Mouse (Mus musculus) MEL (cell line): ENCODE results near the gene Mnd1. TPM values are rescaled to one million over a fixed set of nuclear protein-coding genes. Genes with fewer than 3 reads are reported as not detected.

Experiments used
- DNase-seq: peaks from one replicate; pipeline ENCODE4 v3.0.0; 2011; ENCODE audit warnings: low read depth, low spot score
- H3K27ac ChIP-seq: 2 replicates; pipeline ENCODE4 v1.5.1; 2012; ENCODE audit warnings: low read depth, mild to moderate bottlenecking, control low read depth, low read length, moderate library complexity; ENCODE audit not compliant: control insufficient read depth
- H3K27me3 ChIP-seq, 2 experiments: fragments of 150-350 bp in 1 of 2; sonication (generic) in 1 of 2; 2 replicates each; pipeline ENCODE4 v1.6.1; 2012; ENCODE audit warnings: low read length in 2 of 2, mild to moderate bottlenecking in 2 of 2, improper control_type of control experiment in 1 of 2, moderate library complexity in 1 of 2; ENCODE audit not compliant: insufficient read depth in 2 of 2, control insufficient read depth in 1 of 2
- H3K36me3 ChIP-seq, 2 experiments: 2 replicates each; pipeline ENCODE4 v1.6.1; 2012 to 2014; ENCODE audit warnings: low read length in 2 of 2, improper control_type of control experiment in 1 of 2, inconsistent platforms in 1 of 2, mild to moderate bottlenecking in 1 of 2; ENCODE audit not compliant: insufficient read depth in 2 of 2, control insufficient read depth in 1 of 2
- H3K4me1 ChIP-seq, 2 experiments: fragments of 150-350 bp in 1 of 2; sonication (generic) in 1 of 2; 2 replicates each; pipeline ENCODE4 v1.6.1; 2012; ENCODE audit warnings: low read length in 2 of 2, improper control_type of control experiment in 1 of 2, mild to moderate bottlenecking in 1 of 2; ENCODE audit not compliant: insufficient read depth in 2 of 2, control insufficient read depth in 1 of 2
- H3K4me3 ChIP-seq, 2 experiments: fragments of 150-350 bp in 1 of 2; sonication (generic) in 1 of 2; 2 replicates each; pipeline ENCODE4 v1.5.1; 2012; ENCODE audit warnings: low read depth in 2 of 2, low read length in 2 of 2, mild to moderate bottlenecking in 2 of 2, moderate library complexity in 2 of 2, control low read depth in 1 of 2, improper control_type of control experiment in 1 of 2; ENCODE audit not compliant: control insufficient read depth in 1 of 2, insufficient read depth in 1 of 2
- H3K79me2 ChIP-seq: 2 replicates; pipeline ENCODE4 v1.6.1; 2012; ENCODE audit warnings: mild to moderate bottlenecking, low read length, moderate library complexity; ENCODE audit not compliant: control insufficient read depth, poor library complexity, insufficient read depth
- H3K9ac ChIP-seq: 2 replicates; pipeline ENCODE4 v1.6.1; 2012; ENCODE audit warnings: low read depth, mild to moderate bottlenecking, control low read depth, low read length, moderate library complexity; ENCODE audit not compliant: control insufficient read depth, poor library complexity, severe bottlenecking
- H3K9me3 ChIP-seq: fragments of 150-350 bp; sonication (generic); replicated peaks from 2 replicates; pipeline ENCODE4 v1.6.1; 2012; ENCODE audit warnings: mild to moderate bottlenecking, low read length, improper control_type of control experiment, moderate library complexity; ENCODE audit not compliant: insufficient read depth
- CHD1 ChIP-seq: IDR thresholded peaks from 2 replicates; pipeline ENCODE4 v1.6.1; 2012; ENCODE audit warnings: low read depth, mild to moderate bottlenecking, inconsistent platforms, low read length, improper control_type of control experiment
- CHD2 ChIP-seq: IDR thresholded peaks from 2 replicates; pipeline ENCODE4 v1.6.1; 2011; ENCODE audit warnings: low read length, improper control_type of control experiment
- E2F4 ChIP-seq: IDR thresholded peaks from 2 replicates; pipeline ENCODE4 v1.6.1; 2011; ENCODE audit warnings: low read depth, low read length, improper control_type of control experiment, borderline replicate concordance
- ETS1 ChIP-seq: IDR thresholded peaks from 2 replicates; pipeline ENCODE4 v1.6.1; 2012; ENCODE audit warnings: low read depth, mild to moderate bottlenecking, inconsistent platforms, low read length, improper control_type of control experiment, moderate library complexity
- JUND ChIP-seq: IDR thresholded peaks from 2 replicates; pipeline ENCODE4 v1.6.1; 2011; ENCODE audit warnings: low read depth, mild to moderate bottlenecking, improper control_type of control experiment, low read length
- MAFK ChIP-seq: IDR thresholded peaks from 2 replicates; pipeline ENCODE4 v1.6.1; 2011; ENCODE audit warnings: low read depth, mild to moderate bottlenecking, low read length, improper control_type of control experiment, borderline replicate concordance
- MAX ChIP-seq: IDR thresholded peaks from 2 replicates; pipeline ENCODE4 v1.6.1; 2011; ENCODE audit warnings: low read length, improper control_type of control experiment
- MEF2A ChIP-seq: IDR thresholded peaks from 2 replicates; pipeline ENCODE4 v1.6.1; 2014; ENCODE audit warnings: low read depth, mild to moderate bottlenecking, inconsistent platforms, low read length, improper control_type of control experiment; ENCODE audit not compliant: poor library complexity, insufficient replicate concordance, severe bottlenecking; ENCODE audit errors: extremely low read depth
- MYC ChIP-seq: IDR thresholded peaks from 2 replicates; pipeline ENCODE4 v1.6.1; 2011; ENCODE audit warnings: low read depth, mild to moderate bottlenecking, low read length, improper control_type of control experiment, moderate library complexity
- POLR2A ChIP-seq, 2 experiments: IDR thresholded peaks; 2 replicates each; pipeline ENCODE4 v1.6.1; 2011 to 2012; ENCODE audit warnings: low read length in 2 of 2, mild to moderate bottlenecking in 2 of 2, control low read depth in 1 of 2, improper control_type of control experiment in 1 of 2, low read depth in 1 of 2, moderate library complexity in 1 of 2; ENCODE audit not compliant: control insufficient read depth in 1 of 2, insufficient read depth in 1 of 2, poor library complexity in 1 of 2
- POLR2AphosphoS2 ChIP-seq: IDR thresholded peaks from 2 replicates; pipeline ENCODE4 v1.6.1; 2011; ENCODE audit warnings: low read length, improper control_type of control experiment
- POLR2AphosphoS5 ChIP-seq: IDR thresholded peaks from 2 replicates; pipeline ENCODE4 v1.6.1; 2012; ENCODE audit warnings: low read depth, borderline replicate concordance, mild to moderate bottlenecking, inconsistent platforms, low read length, moderate library complexity, mixed read lengths
- RAD21 ChIP-seq: IDR thresholded peaks from 2 replicates; pipeline ENCODE4 v1.6.1; 2011; ENCODE audit warnings: mild to moderate bottlenecking, low read depth, low read length, improper control_type of control experiment
- SIN3A ChIP-seq: IDR thresholded peaks from 2 replicates; pipeline ENCODE4 v1.6.1; 2012; ENCODE audit warnings: low read length, improper control_type of control experiment, inconsistent platforms
- SMC3 ChIP-seq: IDR thresholded peaks from 2 replicates; pipeline ENCODE4 v1.6.1; 2011; ENCODE audit warnings: low read depth, low read length, improper control_type of control experiment
- TBP ChIP-seq: IDR thresholded peaks from 2 replicates; pipeline ENCODE4 v1.8.0; 2011; ENCODE audit warnings: low read depth, low read length, improper control_type of control experiment
- USF1 ChIP-seq: IDR thresholded peaks from 2 replicates; pipeline ENCODE4 v1.6.1; 2014; ENCODE audit warnings: low read depth, mild to moderate bottlenecking, inconsistent platforms, low read length, improper control_type of control experiment, moderate library complexity
- ZC3H11A ChIP-seq: IDR thresholded peaks from 2 replicates; pipeline ENCODE4 v1.6.1; 2012; ENCODE audit warnings: low read depth, mild to moderate bottlenecking, inconsistent platforms, low read length, improper control_type of control experiment
- ZKSCAN1 ChIP-seq: IDR thresholded peaks from 2 replicates; pipeline ENCODE4 v1.6.1; 2012; ENCODE audit warnings: low read depth, mild to moderate bottlenecking, inconsistent platforms, low read length, improper control_type of control experiment, moderate library complexity
- ZMIZ1 ChIP-seq: IDR thresholded peaks from 2 replicates; pipeline ENCODE4 v1.6.1; 2012; ENCODE audit warnings: low read depth, mild to moderate bottlenecking, inconsistent platforms, low read length, improper control_type of control experiment, moderate library complexity
- polyA plus RNA-seq, 2 experiments: library from polyadenylated mRNA; stranded (reverse) in 1 of 2; unstranded in 1 of 2; fragments of >175 nt in 1 of 2; fragments of >200 nt in 1 of 2; gene quantifications; 2 replicates each; pipeline versions ENCODE4 v1.2.1 to v1.2.4; 2012; ENCODE audit warnings: low replicate concordance in 2 of 2, low read depth in 1 of 2; ENCODE audit not compliant: insufficient read length in 2 of 2, insufficient read depth in 1 of 2, missing spikeins in 1 of 2
- total RNA-seq: library from RNA; depleted of rRNA; stranded (reverse); fragments of 300-350 nt; gene quantifications from 2 replicates; pipeline ENCODE4 v1.2.3, GENCODE M21; 2012

Mnd1 gene
- total and polyA plus RNA-seq, 3 experiments, result 11.0 to 11.2 TPM; not detected in 1

GRCm38 (mm10) chr3:84077505-84077904 lies 78.1 kb downstream of the Mnd1 start:
- Histone ChIP-seq H3K27me3 (no peaks in the 10 kb centered on the region), H3K4me3 (no peak overlapping the region), H3K79me2 (no peaks in the 10 kb centered on the region), H3K9me3 (no peaks in the 10 kb centered on the region), H3K27ac (no peak overlapping the region), H3K4me1 (no peaks in the 10 kb centered on the region), H3K36me3 (no peaks in the 10 kb centered on the region)
- no peak for DNase-seq
- TF ChIP-seq RAD21 (no peak), TBP (no peak), SMC3 (no peak), ZMIZ1 (no peak), JUND (no peak), CHD2 (no peak), POLR2AphosphoS2 (no peak), POLR2AphosphoS5 (no peak), CHD1 (no peak), MEF2A (no peak), SIN3A (no peak), E2F4 (no peak), MYC (no peak), MAX (no peak), ETS1 (no peak), ZC3H11A (no peak)
- TF ChIP-seq, all 39 proteins: peak for 0
- no peak overlapping the region for H3K9ac ChIP-seq

- Histone ChIP-seq H3K4me3 (no peak overlapping the region), H3K27me3 (no peaks in the 10 kb centered on the region), H3K9ac (no peak overlapping the region), H3K4me1 (no peaks in the 10 kb centered on the region), H3K79me2 (no peaks in the 10 kb centered on the region), H3K9me3 (no peaks in the 10 kb centered on the region), H3K36me3 (no peaks in the 10 kb centered on the region), H3K27ac (no peak overlapping the region)
- TF ChIP-seq ZC3H11A, result no peak
- TF ChIP-seq JUND, result no peak
- no peak for TF ChIP-seq POLR2A (IDR thresholded peaks at IDR 0.05; ENCODE audit: control insufficient read depth in 1 of 2, insufficient read depth in 1 of 2, low read depth in 1 of 2, low read length in 2 of 2, poor library complexity in 1 of 2)
- no peak for TF ChIP-seq MAFK
- TF ChIP-seq ZKSCAN1, result no peak
- TF ChIP-seq MEF2A, result no peak
- TF ChIP-seq USF1, result no peak
- DNase-seq, result no peak
These were observed 78.8 kb downstream of the Mnd1 start for GRCm38 (mm10) chr3:84076543-84077332.
